Mouse (Mus musculus) monocyte, adult 5-6 weeks (primary cell): ENCODE measurements around the gene Snd1. TPM values are rescaled to one million over a fixed set of nuclear protein-coding genes. Genes with fewer than 3 reads are reported as not detected.
"Not testable (repeated sequence)": the region's sequence is repeated elsewhere in the genome, so short reads cannot be mapped to it uniquely, and the experiment has no call there.

Source experiments
- ATAC-seq: fragments of 153-309, 156-312 bp; replicated peaks from 2 replicates; pipeline ENCODE4 v1.8.0; 2017; ENCODE audit warnings: mild to moderate bottlenecking; ENCODE audit not compliant: low TSS enrichment, insufficient number of reproducible peaks, severe bottlenecking, poor library complexity, low FRiP score
- total RNA-seq: library from RNA; stranded (forward); fragments of 200-1000, 200-491, 200-594 nt; gene quantifications from 3 replicates; pipeline ENCODE4 v1.2.3, GENCODE M21; 2017

The Snd1 gene
- total RNA-seq, 1 experiment from 2014 or later: 110 TPM

DNA sequence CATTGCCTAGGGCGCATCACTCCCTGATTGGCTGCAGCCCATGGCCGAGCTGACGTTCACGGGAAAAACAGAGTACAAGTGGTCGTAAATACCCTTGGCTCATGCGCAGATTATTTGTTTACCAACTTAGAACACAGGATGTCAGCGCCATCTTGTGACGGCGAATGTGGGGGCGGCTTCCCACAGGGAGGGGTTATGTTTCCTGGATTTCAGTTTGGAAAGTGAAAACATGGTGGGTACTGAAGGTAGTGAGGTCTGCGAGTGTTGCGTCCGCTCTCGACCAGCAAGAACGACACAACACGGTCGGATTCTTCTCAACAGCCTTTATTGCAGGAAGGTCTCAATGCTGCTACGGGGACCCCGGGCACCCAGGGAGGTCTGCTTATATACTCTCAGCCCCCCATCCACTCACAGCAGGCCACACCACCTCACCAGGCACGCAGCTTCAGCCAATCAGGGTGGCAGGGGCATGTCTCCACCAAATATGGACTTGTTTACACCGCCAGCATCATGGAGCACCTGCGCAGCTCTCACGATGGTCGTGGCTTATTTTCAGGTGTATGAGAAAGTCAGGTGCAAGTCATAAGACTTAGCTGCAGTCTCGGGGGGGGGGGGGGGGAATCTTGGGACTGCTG is 454.3 kb downstream of the Snd1 start:
- not testable (repeated sequence) for ATAC-seq

- ATAC-seq: no peak
Observed at GRCm38 (mm10) chr6:28931234-28931633, 456.3 kb downstream of the Snd1 start.

GRCm38 (mm10) chr6:28931636-28932327 is 456.8 kb downstream of the Snd1 start:
- ATAC-seq: no peak

GRCm38 (mm10) chr6:28932328-28932937 is 457.5 kb downstream of the Snd1 start:
- ATAC-seq: no peak

DNA sequence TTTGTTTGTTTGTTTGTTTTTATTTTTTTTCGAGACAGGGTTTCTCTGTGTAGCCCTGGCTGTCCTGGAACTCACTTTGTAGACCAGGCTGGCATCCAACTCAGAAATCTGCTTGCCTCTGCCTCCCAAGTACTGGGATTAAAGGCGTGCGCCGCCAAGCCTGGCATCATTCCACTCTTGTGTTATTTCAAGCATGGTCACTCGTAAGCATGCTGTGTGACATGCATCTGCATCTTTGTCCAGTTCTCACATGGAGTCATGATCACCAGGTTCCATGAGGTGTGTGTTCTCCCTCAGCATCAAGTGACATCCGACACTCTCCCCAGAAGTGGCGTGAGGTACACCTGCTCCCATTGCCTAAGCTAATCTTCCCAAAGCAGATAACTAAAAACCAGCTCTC is 460.8 kb downstream of the Snd1 start:
- ATAC-seq: no peak

DNA sequence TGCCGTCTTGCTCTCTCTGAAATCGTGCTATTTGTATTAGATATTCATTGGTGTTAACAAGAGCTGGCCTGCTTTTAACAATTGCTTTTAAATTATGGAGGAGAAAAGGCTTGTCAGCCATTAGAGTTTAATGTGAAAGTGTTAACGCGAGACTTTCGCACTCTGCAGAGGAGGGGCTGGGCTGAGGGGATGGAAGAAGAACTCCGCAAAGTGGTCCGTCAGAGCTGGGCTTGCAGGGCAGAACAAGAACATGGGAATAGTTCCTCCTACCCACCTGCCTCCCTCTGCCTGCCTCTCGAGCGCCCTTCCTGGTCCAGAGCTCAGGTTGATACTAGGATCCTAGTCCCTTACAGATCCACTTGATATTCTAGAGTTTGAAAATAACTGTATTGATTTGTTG is 472.3 kb downstream of the Snd1 start:
- ATAC-seq: no peak

DNA sequence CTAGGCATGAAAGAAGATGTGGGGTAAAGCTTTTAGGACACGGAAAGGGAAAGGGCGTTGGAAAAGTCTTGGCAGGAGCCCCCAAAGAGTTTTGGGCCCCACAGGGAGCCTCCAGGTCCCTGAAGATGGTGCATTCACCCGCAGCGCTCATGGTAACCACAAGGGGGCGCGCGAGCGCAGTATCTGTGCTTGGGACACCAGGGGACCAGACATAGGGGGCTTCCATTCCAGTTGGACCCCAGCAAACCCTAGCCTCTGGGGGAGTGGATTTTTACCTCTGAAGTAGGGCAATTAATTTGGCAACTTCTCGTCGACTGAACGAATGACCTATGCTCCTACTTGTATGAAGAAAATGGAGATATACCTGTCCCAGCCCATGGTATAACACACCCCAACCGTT is 474.3 kb downstream of the Snd1 start:
- no peak for ATAC-seq

DNA sequence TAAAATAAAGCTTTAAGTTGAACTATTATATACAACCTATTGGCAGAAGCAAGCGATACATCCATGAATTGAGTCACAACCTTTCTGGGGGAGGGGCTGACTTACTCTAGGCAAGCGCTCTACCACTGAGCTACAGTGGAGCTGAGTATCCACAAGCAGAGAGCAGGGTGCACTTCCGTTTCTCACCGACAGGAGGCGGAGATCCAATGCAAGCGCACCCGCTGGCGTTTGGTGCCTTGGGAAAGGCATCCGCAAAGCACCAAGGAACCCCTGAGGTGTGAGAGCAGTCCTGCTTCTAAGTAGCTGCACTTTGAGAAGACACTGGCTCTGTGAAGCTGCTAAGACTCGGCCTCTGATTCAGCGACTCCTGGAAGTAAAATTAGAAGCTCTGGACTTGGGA is 480.6 kb downstream of the Snd1 start:
- ATAC-seq: no peak

DNA sequence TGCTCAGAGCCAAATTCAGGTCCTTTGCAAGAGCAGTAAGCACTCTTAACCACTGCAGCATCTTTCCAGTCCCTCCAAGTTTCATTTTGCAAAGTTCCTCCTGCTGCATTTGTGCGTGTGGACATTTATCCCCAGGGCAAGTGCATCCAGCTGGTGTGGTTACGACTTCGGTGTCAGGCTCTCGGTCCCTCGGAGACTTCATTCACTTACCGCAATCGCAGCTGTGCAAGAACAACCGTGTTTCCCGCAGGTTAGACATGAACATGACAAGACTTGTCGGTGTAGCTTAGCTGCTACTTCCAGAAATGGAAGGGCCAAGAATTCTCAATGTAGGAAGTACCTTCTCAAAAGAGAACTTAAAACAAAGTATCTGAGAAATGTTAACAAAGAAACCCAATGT is 482.5 kb downstream of the Snd1 start:
- no peak for ATAC-seq

DNA sequence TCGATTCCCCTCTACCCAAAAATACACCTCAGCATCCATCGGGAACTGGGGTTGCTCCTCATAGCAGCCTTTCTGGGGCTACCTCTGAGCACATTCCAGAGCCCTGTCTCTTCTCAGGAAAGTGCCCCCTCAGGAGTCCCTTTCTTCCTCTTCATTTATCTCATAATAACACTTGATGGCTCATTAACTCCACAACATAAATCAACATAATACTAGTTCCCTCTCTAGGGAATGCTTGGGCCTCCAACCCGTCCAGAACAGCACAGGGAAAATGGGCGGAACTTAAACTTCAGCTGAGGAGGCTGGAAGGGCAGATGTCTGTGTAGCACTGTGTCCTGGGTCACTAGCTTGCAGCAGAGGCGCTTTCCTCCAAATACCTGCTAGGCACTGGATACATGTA is 488.2 kb downstream of the Snd1 start:
- no peak for ATAC-seq

- ATAC-seq: no peak
Observed at GRCm38 (mm10) chr6:28965264-28965663, 490.3 kb downstream of the Snd1 start.

- no peak for ATAC-seq
Observed at GRCm38 (mm10) chr6:28969615-28970014, 494.7 kb downstream of the Snd1 start.

GRCm38 (mm10) chr6:28970711-28971110 is 495.8 kb downstream of the Snd1 start:
- no peak for ATAC-seq

- no peak for ATAC-seq
Observed at GRCm38 (mm10) chr6:28974498-28974897, 499.6 kb downstream of the Snd1 start.

DNA sequence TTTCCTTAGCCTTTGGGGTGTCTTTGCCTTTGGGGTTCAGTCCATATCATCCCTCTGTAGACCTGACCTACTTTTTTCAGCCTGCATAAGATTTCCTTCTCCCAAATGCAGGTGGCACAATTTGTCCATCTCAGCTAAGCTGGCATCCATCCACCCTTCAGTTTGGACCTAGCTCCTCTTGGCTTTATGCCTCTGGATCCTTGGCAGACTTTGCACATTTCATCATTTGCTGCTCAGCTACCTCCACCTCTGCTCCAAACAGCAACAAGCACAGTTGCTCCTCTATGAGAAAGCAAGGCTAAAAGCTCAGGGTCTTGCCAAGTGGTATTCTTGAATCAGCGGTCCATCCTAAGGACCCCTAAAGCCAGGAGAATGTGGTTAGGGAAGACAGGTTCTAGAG is 500.2 kb downstream of the Snd1 start:
- no peak for ATAC-seq

DNA sequence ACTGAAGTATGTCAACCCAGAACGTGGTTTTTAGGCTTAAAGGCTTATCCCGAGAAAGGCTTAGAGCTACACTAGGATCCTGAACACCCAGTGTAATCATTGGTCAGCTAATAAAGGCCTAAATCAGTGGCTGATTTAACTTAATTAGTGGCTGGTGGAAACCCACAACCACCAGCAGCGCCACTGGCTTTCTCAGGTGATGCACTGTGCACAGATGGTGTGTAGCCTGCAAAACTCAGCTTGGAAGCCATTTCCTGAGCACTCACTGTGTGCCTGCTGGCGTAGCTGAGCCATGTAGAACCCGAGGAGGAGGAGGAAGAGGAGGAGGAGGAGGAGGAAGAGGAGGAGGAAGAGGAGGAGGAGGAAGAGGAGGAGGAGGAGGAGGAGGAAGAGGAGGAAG is 503.1 kb downstream of the Snd1 start:
- no peak for ATAC-seq

DNA sequence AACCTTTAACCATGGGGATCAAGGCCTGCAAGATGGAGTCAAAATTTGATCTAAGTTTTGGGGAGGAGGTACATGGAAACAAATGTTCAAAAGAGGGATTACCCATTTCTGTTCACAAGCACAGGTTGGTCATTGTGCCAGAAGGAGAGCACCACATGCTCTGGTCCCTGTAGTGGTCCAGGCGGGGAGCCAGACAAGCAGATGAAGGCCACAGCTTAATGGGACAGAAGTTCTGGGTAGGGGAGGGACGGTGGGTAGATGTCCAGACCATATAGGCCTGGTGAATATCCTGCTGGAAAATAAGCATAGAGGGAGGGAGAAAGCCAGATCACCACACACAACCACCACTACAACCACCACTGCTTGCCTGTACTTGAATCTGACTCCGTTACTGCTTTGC is 503.9 kb downstream of the Snd1 start:
- no peak for ATAC-seq

DNA sequence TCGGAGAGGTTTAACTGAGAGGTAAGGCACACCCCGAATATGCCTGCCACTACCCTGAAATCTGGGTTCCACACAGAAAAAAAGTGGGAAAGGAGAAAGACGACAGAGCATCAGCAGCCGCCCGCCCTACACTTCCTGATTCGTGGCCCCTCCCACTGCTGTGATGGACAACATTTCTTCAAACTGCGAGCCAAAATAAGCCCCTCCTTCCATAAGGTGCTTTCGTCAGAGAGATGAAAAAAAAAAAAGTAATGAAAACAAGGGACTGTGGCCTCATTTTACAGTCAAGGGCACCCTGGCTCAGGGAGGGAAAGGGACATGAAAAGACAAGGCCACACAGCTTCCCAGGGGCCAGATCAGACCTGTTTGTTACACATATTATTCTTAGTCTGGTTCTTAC is 504.6 kb downstream of the Snd1 start:
- ATAC-seq: no peak

- no peak for ATAC-seq
Observed at GRCm38 (mm10) chr6:28980219-28980618, 505.3 kb downstream of the Snd1 start.
